Mouse (Mus musculus): ENCODE data around the gene Tmem117. TPM values are rescaled to one million over a fixed set of nuclear protein-coding genes. Genes with fewer than 3 reads are reported as not detected.

Tmem117 gene
- polyA plus RNA-seq, 1 experiment from 2014 or later, result 0.18 TPM

GRCm38 (mm10) chr15:94801462-94801861 is 172.4 kb downstream of the Tmem117 start:
- Histone ChIP-seq H3K9me3 (ENCODE audit: control insufficient read depth, low read length) (no peaks in the 10 kb centered on the region), H3K4me2 (no peak overlapping the region), H3K4me1 (replicated peaks; ENCODE audit: control insufficient read depth, insufficient read depth, low read length) (no peaks in the 10 kb centered on the region), H3K36me3 (ENCODE audit: control insufficient read depth, insufficient read depth, low read length) (no peaks in the 10 kb centered on the region), H3K27me3 (replicated peaks; ENCODE audit: control insufficient read depth, insufficient read depth, low read length) (no peaks in the 10 kb centered on the region), H3K27ac (ENCODE audit: low read depth, low read length) (no peak overlapping the region), H3K4me3 (ENCODE audit: low read depth, low read length) (no peak overlapping the region), H3K9ac (ENCODE audit: low read depth, low read length) (no peak overlapping the region)
- WGBS, result 73% methylated on average over 8 of the region's 8 CpGs
- DNase-seq (ENCODE audit: low spot score) (no peak), ATAC-seq (replicated peaks; ENCODE audit: low FRiP score) (no peak)

GRCm38 (mm10) chr15:94802820-94803219 is 173.8 kb downstream of the Tmem117 start:
- no peak for ATAC-seq (replicated peaks; ENCODE audit: low FRiP score)
- WGBS, result 86% methylated on average over 17 of the region's 17 CpGs
- Histone ChIP-seq H3K4me3 (ENCODE audit: low read depth, low read length) (no peak overlapping the region), H3K27me3 (replicated peaks; ENCODE audit: control insufficient read depth, insufficient read depth, low read length) (no peaks in the 10 kb centered on the region), H3K36me3 (ENCODE audit: control insufficient read depth, insufficient read depth, low read length) (no peaks in the 10 kb centered on the region), H3K9me3 (ENCODE audit: control insufficient read depth, low read length) (no peaks in the 10 kb centered on the region), H3K9ac (ENCODE audit: low read depth, low read length) (no peak overlapping the region), H3K4me1 (replicated peaks; ENCODE audit: control insufficient read depth, insufficient read depth, low read length) (no peaks in the 10 kb centered on the region), H3K4me2 (no peak overlapping the region), H3K27ac (ENCODE audit: low read depth, low read length) (no peak overlapping the region)
- DNase-seq (ENCODE audit: low spot score), result no peak

GRCm38 (mm10) chr15:94803624-94804342 is 174.8 kb downstream of the Tmem117 start:
- H3K4me1 ChIP-seq (replicated peaks; ENCODE audit: control insufficient read depth, insufficient read depth, low read length), result no peaks in the 10 kb centered on the region
- no peak overlapping the region for H3K4me2 ChIP-seq
- ATAC-seq (replicated peaks; ENCODE audit: low FRiP score), result no peak
- H3K27me3 ChIP-seq (replicated peaks; ENCODE audit: control insufficient read depth, insufficient read depth, low read length), result no peaks in the 10 kb centered on the region
- H3K27ac ChIP-seq (ENCODE audit: low read depth, low read length), result no peak overlapping the region
- DNase-seq (ENCODE audit: low spot score), result no peak
- no peaks in the 10 kb centered on the region for H3K9me3 ChIP-seq (ENCODE audit: control insufficient read depth, low read length)
- H3K4me3 ChIP-seq (ENCODE audit: low read depth, low read length), result no peak overlapping the region
- H3K36me3 ChIP-seq (ENCODE audit: control insufficient read depth, insufficient read depth, low read length), result no peaks in the 10 kb centered on the region
- 63% methylated on average over 17 of the region's 17 CpGs for WGBS
- H3K9ac ChIP-seq (ENCODE audit: low read depth, low read length), result no peak overlapping the region

- Histone ChIP-seq H3K4me1 (replicated peaks; ENCODE audit: control insufficient read depth, insufficient read depth, low read length) (no peaks in the 10 kb centered on the region), H3K4me3 (ENCODE audit: low read depth, low read length) (no peak overlapping the region), H3K9me3 (ENCODE audit: control insufficient read depth, low read length) (no peaks in the 10 kb centered on the region), H3K36me3 (ENCODE audit: control insufficient read depth, insufficient read depth, low read length) (no peaks in the 10 kb centered on the region), H3K27me3 (replicated peaks; ENCODE audit: control insufficient read depth, insufficient read depth, low read length) (no peaks in the 10 kb centered on the region), H3K27ac (ENCODE audit: low read depth, low read length) (no peak overlapping the region), H3K9ac (ENCODE audit: low read depth, low read length) (no peak overlapping the region), H3K4me2 (no peak overlapping the region)
- ATAC-seq (replicated peaks; ENCODE audit: low FRiP score) (no peak), DNase-seq (ENCODE audit: low spot score) (no peak)
- WGBS, result 82% methylated on average over 3 of the region's 3 CpGs
Observed at GRCm38 (mm10) chr15:94806005-94806404, 177.0 kb downstream of the Tmem117 start.

GRCm38 (mm10) chr15:94811550-94811949 is 182.5 kb downstream of the Tmem117 start:
- Histone ChIP-seq H3K9me3 (ENCODE audit: control insufficient read depth, low read length) (no peaks in the 10 kb centered on the region), H3K9ac (ENCODE audit: low read depth, low read length) (no peak overlapping the region), H3K27me3 (replicated peaks; ENCODE audit: control insufficient read depth, insufficient read depth, low read length) (no peaks in the 10 kb centered on the region), H3K27ac (ENCODE audit: low read depth, low read length) (no peak overlapping the region), H3K4me2 (no peak overlapping the region), H3K4me1 (replicated peaks; ENCODE audit: control insufficient read depth, insufficient read depth, low read length) (no peaks in the 10 kb centered on the region), H3K4me3 (ENCODE audit: low read depth, low read length) (no peak overlapping the region), H3K36me3 (ENCODE audit: control insufficient read depth, insufficient read depth, low read length) (no peaks in the 10 kb centered on the region)
- ATAC-seq (replicated peaks; ENCODE audit: low FRiP score), result no peak
- DNase-seq (ENCODE audit: low spot score), result no peak
- 76% methylated on average over 5 of the region's 5 CpGs for WGBS

- Histone ChIP-seq H3K27ac (ENCODE audit: low read depth, low read length) (no peak overlapping the region), H3K9me3 (ENCODE audit: control insufficient read depth, low read length) (no peaks in the 10 kb centered on the region), H3K4me3 (ENCODE audit: low read depth, low read length) (no peak overlapping the region), H3K9ac (ENCODE audit: low read depth, low read length) (no peak overlapping the region), H3K36me3 (ENCODE audit: control insufficient read depth, insufficient read depth, low read length) (no peaks in the 10 kb centered on the region), H3K27me3 (replicated peaks; ENCODE audit: control insufficient read depth, insufficient read depth, low read length) (no peaks in the 10 kb centered on the region), H3K4me2 (no peak overlapping the region), H3K4me1 (replicated peaks; ENCODE audit: control insufficient read depth, insufficient read depth, low read length) (no peaks in the 10 kb centered on the region)
- no peak for ATAC-seq (replicated peaks; ENCODE audit: low FRiP score)
- 82% methylated on average over 15 of the region's 15 CpGs for WGBS
- no peak for DNase-seq (ENCODE audit: low spot score)
Observed at GRCm38 (mm10) chr15:94814213-94815100, 185.4 kb downstream of the Tmem117 start.

- no peak overlapping the region for H3K4me3 ChIP-seq (ENCODE audit: low read depth, low read length)
- 71% methylated on average over 3 of the region's 3 CpGs for WGBS
- no peaks in the 10 kb centered on the region for H3K36me3 ChIP-seq (ENCODE audit: control insufficient read depth, insufficient read depth, low read length)
- H3K9me3 ChIP-seq (ENCODE audit: control insufficient read depth, low read length), result peaks cover 2% of the 10 kb centered on the region; the same call in 1 of the 2 replicates
- H3K4me1 ChIP-seq (replicated peaks; ENCODE audit: control insufficient read depth, insufficient read depth, low read length), result no peaks in the 10 kb centered on the region
- no peak overlapping the region for H3K27ac ChIP-seq (ENCODE audit: low read depth, low read length)
- ATAC-seq (replicated peaks; ENCODE audit: low FRiP score) (no peak), DNase-seq (ENCODE audit: low spot score) (no peak)
- no peak overlapping the region for H3K9ac ChIP-seq (ENCODE audit: low read depth, low read length)
- no peak overlapping the region for H3K4me2 ChIP-seq
- no peaks in the 10 kb centered on the region for H3K27me3 ChIP-seq (replicated peaks; ENCODE audit: control insufficient read depth, insufficient read depth, low read length)
Observed at GRCm38 (mm10) chr15:94835634-94836033, 206.6 kb downstream of the Tmem117 start.

- 87% methylated on average over 4 of the region's 4 CpGs for WGBS
- no peak for ATAC-seq (replicated peaks; ENCODE audit: low FRiP score)
- no peak overlapping the region for H3K27ac ChIP-seq (ENCODE audit: low read depth, low read length)
- H3K36me3 ChIP-seq (ENCODE audit: control insufficient read depth, insufficient read depth, low read length), result no peaks in the 10 kb centered on the region
- no peak overlapping the region for H3K4me3 ChIP-seq (ENCODE audit: low read depth, low read length)
- no peak overlapping the region for H3K4me2 ChIP-seq
- H3K27me3 ChIP-seq (replicated peaks; ENCODE audit: control insufficient read depth, insufficient read depth, low read length), result no peaks in the 10 kb centered on the region
- no peak overlapping the region for H3K9ac ChIP-seq (ENCODE audit: low read depth, low read length)
- peaks cover 2% of the 10 kb centered on the region; the same call in 1 of the 2 replicates for H3K9me3 ChIP-seq (ENCODE audit: control insufficient read depth, low read length)
- H3K4me1 ChIP-seq (replicated peaks; ENCODE audit: control insufficient read depth, insufficient read depth, low read length), result no peaks in the 10 kb centered on the region
- no peak for DNase-seq (ENCODE audit: low spot score)
Observed at GRCm38 (mm10) chr15:94838646-94839045, 209.6 kb downstream of the Tmem117 start.
